Mouse (Mus musculus) C2C12 (cell line): ENCODE data around the gene Cacna1g.

Experiments used
- CEBPB ChIP-seq: IDR thresholded peaks from one replicate; pipeline ENCODE4 v1.6.1; 2011; ENCODE audit warnings: low read depth, mild to moderate bottlenecking, control low read depth, moderate library complexity
- CTCF ChIP-seq: IDR thresholded peaks from one replicate; pipeline ENCODE4 v1.5.1; 2011; ENCODE audit not compliant: control insufficient read depth, insufficient read depth, insufficient read length
- MAX ChIP-seq: IDR thresholded peaks from one replicate; pipeline ENCODE4 v1.6.1; 2011; ENCODE audit warnings: mild to moderate bottlenecking, control low read depth
- MYOD1 ChIP-seq: IDR thresholded peaks from one replicate; pipeline ENCODE4 v1.6.1; 2011; ENCODE audit warnings: low read depth; ENCODE audit not compliant: control insufficient read depth, insufficient read length
- MYOG ChIP-seq: IDR thresholded peaks from one replicate; pipeline ENCODE4 v1.6.1; 2011; ENCODE audit not compliant: control insufficient read depth, insufficient read length; ENCODE audit errors: extremely low read depth
- USF1 ChIP-seq: IDR thresholded peaks from one replicate; pipeline ENCODE4 v1.6.1; 2011; ENCODE audit warnings: low read depth, mild to moderate bottlenecking, control low read depth, moderate library complexity

GRCm38 (mm10) chr11:94420991-94421390 is 53.0 kb downstream of the Cacna1g start:
- TF ChIP-seq CTCF = no peak
- TF ChIP-seq MYOG = no peak
- TF ChIP-seq USF1 = no peak
- no peak for TF ChIP-seq MYOD1
- TF ChIP-seq MAX = no peak
- TF ChIP-seq CEBPB = no peak
